Mouse (Mus musculus): ENCODE measurements at regions not wholly inside any gene's neighbourhood (a gene's known extent, or its start where the extent isn't known, plus 50 kb on each side); places are given as distances from the start of the nearest gene placed in this dataset.

- TF ChIP-seq GATA1 (IDR thresholded peaks at IDR 0.05; ENCODE audit: borderline replicate concordance, low read length) (no peak), FLI1 (IDR thresholded peaks at IDR 0.05; ENCODE audit: low read length) (no peak)
Observed at GRCm38 (mm10) chr9:115720306-115720705, 188.9 kb upstream of the Gadl1 start.
